Mouse (Mus musculus): ENCODE results near the gene Fam186b. TPM values are rescaled to one million over a fixed set of nuclear protein-coding genes. Genes with fewer than 3 reads are reported as not detected.

Fam186b gene
- polyA plus RNA-seq, 1 experiment from 2014 or later: not detected

- ATAC-seq: no peak
- no peak overlapping the region for H3K4me2 ChIP-seq (replicated peaks; ENCODE audit: low read depth)
- WGBS: 95% methylated on average over 10 of the region's 10 CpGs
- no peaks in the 10 kb centered on the region for H3K9me3 ChIP-seq (ENCODE audit: control insufficient read depth)
- no peaks in the 10 kb centered on the region for H3K27me3 ChIP-seq (replicated peaks; ENCODE audit: control insufficient read depth, insufficient read depth, low read length)
- peaks cover 48% of the 10 kb centered on the region for H3K36me3 ChIP-seq (ENCODE audit: control insufficient read depth, insufficient read depth)
- H3K4me3 ChIP-seq (ENCODE audit: low read depth, low read length): no peak overlapping the region
- no peak overlapping the region for H3K27ac ChIP-seq (ENCODE audit: low read depth, low read length)
- H3K4me1 ChIP-seq (replicated peaks; ENCODE audit: control insufficient read depth, insufficient read depth, low read length): no peaks in the 10 kb centered on the region
- no peak overlapping the region for H3K9ac ChIP-seq (ENCODE audit: low read depth, low read length)
- no peak for TF ChIP-seq CTCF (IDR thresholded peaks at IDR 0.05; ENCODE audit: low read depth)
Observed at GRCm38 (mm10) chr15:99242045-99242444, 53.6 kb downstream of the Fam186b start.

GRCm38 (mm10) chr15:99241249-99241648 is 54.4 kb downstream of the Fam186b start:
- H3K27ac ChIP-seq (ENCODE audit: low read depth, low read length): no peak overlapping the region
- 74% methylated on average over 4 of the region's 4 CpGs for WGBS
- H3K36me3 ChIP-seq (ENCODE audit: control insufficient read depth, insufficient read depth): peaks cover 40% of the 10 kb centered on the region
- no peaks in the 10 kb centered on the region for H3K4me1 ChIP-seq (replicated peaks; ENCODE audit: control insufficient read depth, insufficient read depth, low read length)
- no peak overlapping the region for H3K4me2 ChIP-seq (replicated peaks; ENCODE audit: low read depth)
- no peak overlapping the region for H3K9ac ChIP-seq (ENCODE audit: low read depth, low read length)
- no peaks in the 10 kb centered on the region for H3K9me3 ChIP-seq (ENCODE audit: control insufficient read depth)
- no peak overlapping the region for H3K4me3 ChIP-seq (ENCODE audit: low read depth, low read length)
- TF ChIP-seq CTCF (IDR thresholded peaks at IDR 0.05; ENCODE audit: low read depth): no peak
- no peak for ATAC-seq
- H3K27me3 ChIP-seq (replicated peaks; ENCODE audit: control insufficient read depth, insufficient read depth, low read length): no peaks in the 10 kb centered on the region

GRCm38 (mm10) chr15:99240129-99240528 is 55.6 kb downstream of the Fam186b start:
- Histone ChIP-seq H3K36me3 (ENCODE audit: control insufficient read depth, insufficient read depth) (peaks cover 30% of the 10 kb centered on the region), H3K4me2 (replicated peaks; ENCODE audit: low read depth) (no peak overlapping the region), H3K27ac (ENCODE audit: low read depth, low read length) (no peak overlapping the region), H3K27me3 (replicated peaks; ENCODE audit: control insufficient read depth, insufficient read depth, low read length) (no peaks in the 10 kb centered on the region), H3K9me3 (ENCODE audit: control insufficient read depth) (no peaks in the 10 kb centered on the region), H3K4me1 (replicated peaks; ENCODE audit: control insufficient read depth, insufficient read depth, low read length) (no peaks in the 10 kb centered on the region), H3K4me3 (ENCODE audit: low read depth, low read length) (no peak overlapping the region), H3K9ac (ENCODE audit: low read depth, low read length) (no peak overlapping the region)
- no peak for ATAC-seq
- peak; percentile 68 for TF ChIP-seq CTCF (IDR thresholded peaks at IDR 0.05; ENCODE audit: low read depth)
- WGBS: 72% methylated on average over 4 of the region's 4 CpGs

- ATAC-seq: no peak
- Histone ChIP-seq H3K36me3 (ENCODE audit: control insufficient read depth, insufficient read depth) (peaks cover 10% of the 10 kb centered on the region), H3K9ac (ENCODE audit: low read depth, low read length) (no peak overlapping the region), H3K27ac (ENCODE audit: low read depth, low read length) (no peak overlapping the region), H3K4me3 (ENCODE audit: low read depth, low read length) (no peak overlapping the region), H3K27me3 (replicated peaks; ENCODE audit: control insufficient read depth, insufficient read depth, low read length) (peaks cover 6% of the 10 kb centered on the region; the same call in 1 of the 2 replicates), H3K4me1 (replicated peaks; ENCODE audit: control insufficient read depth, insufficient read depth, low read length) (no peaks in the 10 kb centered on the region), H3K4me2 (replicated peaks; ENCODE audit: low read depth) (no peak overlapping the region), H3K9me3 (ENCODE audit: control insufficient read depth) (no peaks in the 10 kb centered on the region)
- no peak for TF ChIP-seq CTCF (IDR thresholded peaks at IDR 0.05; ENCODE audit: low read depth)
- WGBS: 67% methylated on average over 11 of the region's 11 CpGs
Observed at GRCm38 (mm10) chr15:99238006-99238405, 57.7 kb downstream of the Fam186b start.

GRCm38 (mm10) chr15:99234326-99235010 is 61.2 kb downstream of the Fam186b start:
- ATAC-seq: no peak
- Histone ChIP-seq H3K36me3 (ENCODE audit: control insufficient read depth, insufficient read depth) (no peaks in the 10 kb centered on the region), H3K4me3 (ENCODE audit: low read depth, low read length) (no peak overlapping the region), H3K9me3 (ENCODE audit: control insufficient read depth) (no peaks in the 10 kb centered on the region), H3K4me1 (replicated peaks; ENCODE audit: control insufficient read depth, insufficient read depth, low read length) (no peaks in the 10 kb centered on the region), H3K27me3 (replicated peaks; ENCODE audit: control insufficient read depth, insufficient read depth, low read length) (peaks cover 15% of the 10 kb centered on the region; the same call in 1 of the 2 replicates), H3K4me2 (replicated peaks; ENCODE audit: low read depth) (no peak overlapping the region), H3K27ac (ENCODE audit: low read depth, low read length) (no peak overlapping the region), H3K9ac (ENCODE audit: low read depth, low read length) (no peak overlapping the region)
- no peak for TF ChIP-seq CTCF (IDR thresholded peaks at IDR 0.05; ENCODE audit: low read depth)
- 48% methylated on average over 12 of the region's 12 CpGs for WGBS

GRCm38 (mm10) chr15:99233719-99234118 is 62.0 kb downstream of the Fam186b start:
- H3K9ac ChIP-seq (ENCODE audit: low read depth, low read length): no peak overlapping the region
- no peak overlapping the region for H3K4me2 ChIP-seq (replicated peaks; ENCODE audit: low read depth)
- ATAC-seq: no peak
- 44% methylated on average over 17 of the region's 17 CpGs for WGBS
- no peak overlapping the region for H3K4me3 ChIP-seq (ENCODE audit: low read depth, low read length)
- no peaks in the 10 kb centered on the region for H3K36me3 ChIP-seq (ENCODE audit: control insufficient read depth, insufficient read depth)
- no peak overlapping the region for H3K27ac ChIP-seq (ENCODE audit: low read depth, low read length)
- H3K27me3 ChIP-seq (replicated peaks; ENCODE audit: control insufficient read depth, insufficient read depth, low read length): peaks cover 21% of the 10 kb centered on the region
- H3K4me1 ChIP-seq (replicated peaks; ENCODE audit: control insufficient read depth, insufficient read depth, low read length): no peaks in the 10 kb centered on the region
- no peaks in the 10 kb centered on the region for H3K9me3 ChIP-seq (ENCODE audit: control insufficient read depth)
- TF ChIP-seq CTCF (IDR thresholded peaks at IDR 0.05; ENCODE audit: low read depth): no peak

Measured in intestine, postnatal 0 days (tissue).